Mouse (Mus musculus) cerebellum, postnatal 4 days (tissue): ENCODE measurements at regions not wholly inside any gene's neighbourhood (a gene's known extent, or its start where the extent isn't known, plus 50 kb on each side); places are given as distances from the start of the nearest gene placed in this dataset.
A peak's percentile ranks its signal among the peaks of the same experiment; 100 is the strongest.

ENCODE experiments used
- DNase-seq, 2 experiments: peaks; one replicate each; pipeline ENCODE4 v3.0.0; 2022; ENCODE audit warnings: low spot score in 2 of 2, mixed read lengths in 1 of 2

DNA sequence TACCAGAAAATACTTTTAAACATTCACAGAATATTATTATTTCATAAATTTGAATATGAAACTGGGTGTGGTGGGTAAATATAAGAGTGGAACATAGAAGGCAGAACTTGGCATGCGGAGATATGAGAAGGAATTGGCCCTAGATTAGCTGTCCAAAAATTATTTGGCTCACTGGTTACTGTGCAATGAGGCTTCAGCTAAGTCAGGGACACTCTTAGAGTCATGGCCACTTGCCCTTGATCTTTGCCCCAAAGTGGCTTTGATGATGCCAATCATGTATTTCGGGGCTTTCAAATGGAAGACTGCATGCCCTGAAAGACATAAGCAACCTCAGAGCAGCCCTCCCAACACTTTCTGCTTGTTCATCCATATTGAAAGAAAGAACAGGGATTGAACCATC, 76.9 kb downstream of the Pxdc1 start:
- peak in 1 of 2 experiments; percentile 3 for DNase-seq

DNA sequence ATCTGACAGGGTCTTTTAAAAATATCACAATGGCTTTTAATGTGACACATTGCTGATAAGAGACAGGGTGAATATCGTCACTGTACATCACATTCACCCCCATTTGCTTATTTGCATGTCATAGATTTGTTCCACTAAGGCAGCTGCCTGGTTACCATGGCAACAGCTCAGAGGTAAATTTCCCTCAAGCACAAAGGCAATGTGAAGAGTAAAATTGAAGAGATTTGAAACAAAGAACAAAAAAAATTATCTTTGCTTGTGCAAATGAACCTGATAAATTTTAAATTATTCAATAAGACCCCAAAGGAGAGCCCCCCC, 77.3 kb downstream of the Pxdc1 start:
- DNase-seq = peak in 1 of 2 experiments; percentile 23

DNA sequence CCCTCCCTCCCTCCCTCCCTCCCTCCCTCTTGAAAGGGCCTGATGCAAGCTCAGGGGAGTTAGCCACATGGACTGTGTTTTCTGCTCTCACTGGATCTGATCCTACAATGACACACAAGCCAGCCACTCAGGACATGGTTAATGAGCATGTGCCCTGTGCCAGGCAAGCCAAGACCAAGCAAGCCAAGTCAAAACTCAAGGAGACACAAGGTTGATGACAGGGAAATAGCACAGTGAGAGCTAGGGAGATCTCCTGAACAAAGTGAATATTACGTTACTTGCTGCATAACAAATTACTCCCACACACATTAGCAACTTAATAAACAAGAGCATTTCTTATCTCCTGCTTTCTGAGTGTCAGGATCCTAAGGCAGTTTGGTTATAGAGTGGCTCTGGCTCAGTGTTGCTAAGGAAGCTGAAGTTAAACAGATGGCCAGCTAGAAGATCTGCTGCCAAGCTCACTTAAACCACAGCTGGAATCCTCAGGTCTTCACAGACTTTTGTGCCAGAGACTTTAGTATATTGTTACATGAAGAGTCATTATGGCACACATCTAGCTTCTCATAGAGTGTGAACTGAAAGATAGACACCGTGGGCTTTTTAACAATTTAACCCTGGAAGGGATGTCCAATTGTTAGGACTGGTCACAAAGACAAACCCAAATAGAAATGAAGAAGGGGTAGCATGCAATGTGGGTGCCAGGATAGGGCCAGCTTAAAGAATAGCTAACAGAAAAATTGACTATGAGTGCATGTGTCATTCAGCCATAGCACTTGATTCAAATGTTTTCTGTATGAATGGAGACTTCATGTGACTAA, 77.9 kb downstream of the Pxdc1 start:
- peak in 1 of 2 experiments; percentile 9 for DNase-seq

- no peak for DNase-seq
Observed at GRCm38 (mm10) chr13:34569312-34569711, 84.0 kb downstream of the Pxdc1 start.

GRCm38 (mm10) chr13:34566687-34567086, 86.6 kb downstream of the Pxdc1 start:
- DNase-seq = no peak

- no peak for DNase-seq
Observed at GRCm38 (mm10) chr13:34550130-34550884, 103.0 kb downstream of the Pxdc1 start.

DNA sequence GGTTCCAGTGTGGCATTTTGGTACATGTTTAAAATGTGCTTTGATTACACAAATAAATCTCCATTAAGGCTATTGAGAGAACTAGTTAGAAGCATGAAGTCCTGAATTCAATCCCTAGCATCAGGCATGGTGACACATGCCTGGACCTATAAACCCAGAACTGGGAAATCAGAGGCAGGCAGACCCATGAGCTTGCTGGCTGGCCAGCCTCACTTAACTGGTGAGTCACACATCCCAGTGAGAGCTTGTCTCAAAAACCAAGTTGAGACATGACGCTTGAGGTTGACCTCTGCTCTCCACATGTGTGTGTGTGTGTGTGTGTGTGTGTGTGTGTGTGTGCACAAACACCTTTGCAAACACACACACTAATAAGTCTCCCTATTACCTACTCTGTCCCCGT, 112.6 kb downstream of the Pxdc1 start:
- DNase-seq = no peak

DNA sequence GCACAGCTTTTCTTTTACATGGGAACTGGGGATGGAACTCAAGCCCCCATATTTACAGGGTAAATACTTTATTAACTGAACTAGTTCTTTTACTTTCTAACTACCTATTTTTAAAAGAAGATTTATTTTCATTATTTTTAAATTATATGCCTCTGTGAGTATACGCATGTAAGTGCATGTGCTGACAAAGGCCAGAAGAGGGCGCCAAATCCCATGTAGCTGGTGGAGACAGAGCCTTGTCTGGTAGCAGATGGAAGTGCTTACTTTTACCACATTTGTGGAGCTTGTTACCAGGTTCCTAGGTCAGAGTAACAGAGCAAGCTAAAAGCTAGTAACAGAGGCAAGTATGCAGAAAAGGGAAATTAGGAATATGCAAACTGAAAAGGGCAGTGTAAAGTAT, 119.4 kb downstream of the Pxdc1 start:
- DNase-seq = no peak

DNA sequence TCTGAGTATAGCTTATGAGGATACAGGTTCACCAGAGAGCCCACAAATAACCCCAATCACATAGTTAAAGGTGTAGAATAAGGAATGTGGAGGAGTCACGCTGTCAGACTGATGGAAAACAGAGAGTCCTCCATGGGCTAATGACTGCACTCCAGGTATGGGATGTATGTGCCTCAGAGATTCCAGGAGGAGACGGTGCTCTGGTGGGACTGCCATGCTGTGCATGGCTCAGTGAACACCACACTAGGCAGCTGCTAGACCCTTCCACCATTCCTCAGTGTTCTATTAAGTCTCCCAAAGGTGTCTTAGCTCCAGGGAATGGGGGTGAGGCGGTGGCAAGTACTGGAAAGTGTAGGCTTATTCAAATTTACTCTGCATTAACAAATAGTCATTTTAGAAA, 142.0 kb downstream of the Pxdc1 start:
- DNase-seq = no peak

DNA sequence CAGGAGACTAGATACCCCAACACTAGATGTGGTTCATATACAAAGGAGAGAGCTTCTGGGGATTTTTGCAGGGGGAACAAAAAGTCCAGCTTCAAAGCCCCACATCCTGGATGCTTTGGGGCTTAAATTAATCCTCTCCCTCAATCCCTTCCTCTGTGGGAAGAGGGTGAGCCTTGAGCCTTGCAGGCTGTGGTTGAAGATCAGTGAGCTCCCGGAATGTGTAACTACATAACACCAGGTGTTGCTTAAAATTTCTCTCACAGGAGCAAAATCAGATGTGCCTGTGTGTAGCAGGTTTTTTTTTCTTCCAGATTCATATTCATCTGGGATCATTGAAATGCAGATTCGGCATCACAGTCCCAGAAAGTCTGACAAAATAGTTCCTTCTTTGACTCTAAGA, 146.1 kb downstream of the Pxdc1 start:
- no peak for DNase-seq

DNA sequence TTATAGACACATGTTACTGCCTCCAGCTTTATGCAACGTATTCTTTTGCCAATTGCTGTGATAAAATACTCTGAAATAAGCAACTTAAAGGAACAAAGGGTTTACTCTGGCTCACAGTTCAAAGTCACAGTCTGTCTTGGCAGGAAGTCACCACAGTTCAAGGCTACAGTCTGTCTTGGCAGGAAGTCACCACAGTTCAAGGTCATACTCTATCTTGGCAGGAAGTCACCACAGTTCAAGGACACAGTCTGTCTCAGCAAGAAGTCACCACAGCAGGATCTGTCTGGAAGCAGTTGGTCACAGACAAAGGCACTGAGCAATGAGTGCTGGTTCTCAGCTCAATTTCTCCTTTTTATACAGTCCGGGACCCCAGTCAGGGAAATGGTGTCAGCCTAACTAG, 147.4 kb downstream of the Pxdc1 start:
- DNase-seq = no peak

GRCm38 (mm10) chr13:34504879-34505278, 148.4 kb downstream of the Pxdc1 start:
- DNase-seq = no peak

DNA sequence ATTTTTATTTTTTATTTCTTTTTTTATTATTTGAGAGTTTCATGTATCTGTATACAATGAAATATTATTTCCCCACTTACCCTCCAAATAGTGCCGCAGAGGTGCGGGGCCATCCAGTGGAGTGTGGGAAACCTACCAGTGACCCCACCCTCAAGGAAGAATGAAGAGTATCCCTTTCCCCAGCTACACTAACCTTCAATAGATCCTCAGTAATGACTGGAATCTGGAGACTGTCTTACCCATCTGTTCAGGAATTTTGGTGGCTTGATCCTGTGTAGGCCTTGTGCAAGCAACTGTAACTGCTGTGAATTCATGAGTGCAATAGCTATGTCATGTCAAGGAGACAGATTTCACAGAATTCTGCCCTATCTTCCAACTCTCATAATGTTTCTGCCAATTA, 153.9 kb upstream of the Slc22a23 start:
- DNase-seq = no peak

DNA sequence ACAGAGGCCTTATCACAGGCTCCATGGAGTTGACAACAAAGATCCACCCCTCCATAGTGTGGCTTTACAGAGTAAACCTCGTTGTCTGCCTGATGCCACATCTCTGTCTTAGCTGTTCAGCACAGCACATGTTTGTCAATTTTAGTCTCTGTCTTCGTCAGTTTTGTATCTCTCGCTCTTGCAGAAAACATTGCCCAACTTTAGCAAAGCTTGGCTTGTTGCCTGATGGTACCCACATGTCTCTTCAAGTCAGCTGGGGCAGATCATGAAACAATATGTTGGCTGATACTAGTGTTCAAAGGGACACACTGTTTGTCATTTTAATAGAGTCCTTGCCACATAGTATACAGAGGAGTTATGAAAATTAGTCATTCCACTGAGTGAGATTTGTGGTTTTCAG, 152.7 kb upstream of the Slc22a23 start:
- DNase-seq = no peak

- DNase-seq = no peak
Observed at GRCm38 (mm10) chr13:34484831-34485230, 139.8 kb upstream of the Slc22a23 start.

GRCm38 (mm10) chr13:34481461-34481860, 136.5 kb upstream of the Slc22a23 start:
- no peak for DNase-seq

DNA sequence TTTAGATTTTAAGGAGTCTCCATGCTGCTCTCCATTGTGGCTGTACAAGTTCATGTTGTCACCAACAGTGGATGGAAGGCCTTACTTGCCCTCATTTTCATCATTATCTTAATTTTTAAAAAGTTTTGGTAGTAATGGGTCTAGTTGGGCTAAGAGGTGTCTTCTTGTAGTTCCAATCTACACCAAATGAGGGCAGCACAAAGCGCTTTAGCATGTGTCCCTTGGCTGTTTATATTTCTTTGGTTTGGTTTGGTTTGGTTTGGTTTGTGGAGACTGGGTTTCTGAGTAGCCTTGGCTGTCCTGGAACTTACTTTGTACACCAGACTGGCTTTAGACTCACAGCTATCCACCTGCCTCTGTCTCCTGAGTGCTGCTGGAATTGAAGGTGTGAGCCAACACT, 125.4 kb upstream of the Slc22a23 start:
- no peak for DNase-seq

DNA sequence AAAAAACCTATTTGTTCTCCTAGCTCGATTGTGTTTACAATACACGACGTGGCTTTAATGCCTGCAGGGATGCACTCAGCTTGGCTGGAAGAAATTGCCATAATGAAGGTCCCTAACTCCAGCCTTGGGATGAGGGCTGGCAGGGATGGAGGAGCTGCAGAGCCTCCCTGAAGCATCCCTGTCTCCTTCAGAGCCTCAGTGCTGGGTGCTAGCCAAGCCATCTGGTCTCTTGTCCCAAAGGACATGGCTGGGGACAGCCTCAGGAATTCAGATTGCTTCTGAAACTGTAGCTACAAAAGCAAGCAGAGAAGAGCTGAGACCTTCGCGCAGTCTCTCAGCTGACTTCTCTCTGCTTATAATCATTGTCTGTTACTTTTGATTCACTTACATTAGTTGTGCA, 124.6 kb upstream of the Slc22a23 start:
- DNase-seq = peak in 1 of 2 experiments; percentile 77

- peak in 1 of 2 experiments; percentile 50 for DNase-seq
Observed at GRCm38 (mm10) chr13:34468132-34468748, 123.3 kb upstream of the Slc22a23 start.

DNA sequence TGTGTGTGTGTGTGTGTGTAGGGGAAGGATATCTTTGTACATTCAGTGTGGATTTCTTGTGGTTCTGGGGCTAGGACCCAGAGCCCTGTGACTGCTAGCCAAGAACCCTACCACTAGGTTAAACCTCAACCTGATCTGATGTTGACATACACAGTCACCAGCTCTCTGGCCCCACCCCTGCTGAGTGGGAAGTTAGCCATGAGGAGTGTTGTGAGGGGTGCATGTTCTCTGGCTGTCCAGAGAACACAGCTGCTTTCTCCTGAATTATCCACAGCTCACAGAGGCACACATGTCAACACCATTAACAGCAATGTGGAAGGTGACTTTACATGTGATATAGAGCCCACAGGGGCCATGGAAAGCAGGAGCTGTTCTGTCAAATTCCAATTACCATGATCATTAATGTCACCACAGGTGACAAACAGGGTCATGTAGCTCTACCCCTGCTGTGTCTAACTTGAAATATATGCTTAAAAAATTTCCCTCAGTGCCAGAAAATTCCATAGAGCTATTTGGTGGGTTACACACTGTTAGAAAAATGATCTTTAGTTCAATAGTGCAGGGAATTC, 121.0 kb upstream of the Slc22a23 start:
- DNase-seq = no peak

DNA sequence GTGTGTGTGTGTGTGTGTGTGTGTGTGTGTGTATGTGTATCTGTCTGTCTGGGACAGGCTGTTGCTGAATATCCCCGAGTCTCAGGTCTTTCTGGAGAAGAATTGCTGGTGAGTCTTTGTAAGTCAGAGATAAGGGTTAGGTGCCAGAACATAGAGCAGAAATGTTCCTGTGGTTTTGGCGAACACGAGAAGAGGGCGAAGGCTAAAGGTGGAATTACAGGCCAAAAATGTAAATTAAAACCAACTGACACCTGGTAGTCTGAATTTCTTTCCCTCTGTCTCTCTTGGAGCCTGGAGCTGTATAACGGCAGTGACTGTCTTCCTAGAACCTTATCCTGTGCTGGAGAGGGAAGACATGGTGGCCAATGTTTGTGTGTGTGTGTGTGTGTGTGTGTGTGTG, 120.5 kb upstream of the Slc22a23 start:
- no peak for DNase-seq

DNA sequence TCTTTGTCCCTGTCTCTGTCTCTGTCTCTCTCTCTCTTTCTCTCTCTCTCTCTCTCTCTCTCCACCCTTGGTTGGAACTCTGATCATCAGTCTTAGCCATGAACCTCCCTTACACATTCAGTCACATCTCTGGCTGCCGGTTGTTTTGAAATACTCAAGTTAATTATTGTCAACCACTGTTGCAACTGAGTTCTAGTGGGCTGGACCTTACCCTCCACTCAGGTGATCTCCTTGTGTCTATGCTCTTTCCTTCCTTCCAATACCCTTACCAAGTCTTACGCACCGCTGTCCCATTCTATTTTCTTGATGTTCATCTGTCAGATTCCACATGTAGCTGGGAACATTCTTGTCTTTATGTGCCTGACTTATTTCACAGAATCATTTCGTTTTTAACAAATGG, 119.2 kb upstream of the Slc22a23 start:
- DNase-seq = no peak
